Mouse (Mus musculus) heart, adult 9 months (tissue): ENCODE measurements around the gene Rfx7.
"Not testable (repeated sequence)": the region's sequence is repeated elsewhere in the genome, so short reads cannot be mapped to it uniquely, and the experiment has no call there.

Experiments
- DNase-seq, 2 experiments: peaks; one replicate each; pipeline ENCODE4 v3.0.0; 2022; ENCODE audit warnings: low spot score in 2 of 2

Gene Rfx7

DNA sequence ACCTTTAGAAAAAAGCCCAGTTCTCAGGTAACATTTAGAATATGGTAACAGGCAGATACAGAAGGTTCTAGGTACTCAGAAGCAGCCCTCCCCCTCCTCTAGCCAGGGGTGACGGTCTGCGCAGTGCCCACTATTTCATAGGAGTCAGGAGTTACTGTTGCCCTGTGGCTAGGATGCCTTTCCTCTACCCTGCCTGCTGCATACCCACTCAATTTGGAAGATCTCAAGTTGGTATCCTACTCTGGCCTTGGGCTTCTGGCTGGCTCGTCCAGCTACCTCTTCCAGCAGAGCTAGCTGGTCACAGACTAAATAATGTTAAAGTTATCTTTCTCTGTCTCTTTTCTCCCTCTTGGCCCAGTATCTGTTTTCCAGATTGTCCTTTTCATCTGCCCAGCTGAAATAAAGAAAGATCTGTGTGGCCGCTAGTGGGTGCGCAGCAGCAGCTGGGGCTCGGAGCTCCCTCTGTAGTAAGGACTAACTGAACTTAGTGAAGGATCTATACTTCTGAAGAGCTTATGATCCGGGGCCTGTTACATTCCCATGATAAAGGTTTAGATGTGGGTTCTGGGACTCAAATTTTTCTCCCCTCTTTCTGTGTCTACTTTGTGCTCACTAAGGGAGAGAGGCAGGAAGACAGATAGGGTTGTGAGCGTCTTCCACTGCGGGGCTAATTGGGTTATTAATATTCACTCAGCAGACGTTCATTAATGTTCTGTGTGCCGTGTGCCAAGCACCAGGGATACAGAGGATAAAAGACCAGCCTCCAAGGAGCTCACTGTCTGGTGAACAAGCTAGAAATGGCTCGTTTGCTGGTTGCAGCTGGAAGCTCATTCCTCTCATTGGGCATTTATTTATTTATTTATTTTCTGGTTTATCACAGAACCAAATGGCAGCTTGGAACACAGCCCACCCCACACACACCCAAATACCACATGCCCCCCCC lies 132.6 kb downstream of the Rfx7 start:
- DNase-seq = peak in 1 of 2 experiments; percentile 41

DNA sequence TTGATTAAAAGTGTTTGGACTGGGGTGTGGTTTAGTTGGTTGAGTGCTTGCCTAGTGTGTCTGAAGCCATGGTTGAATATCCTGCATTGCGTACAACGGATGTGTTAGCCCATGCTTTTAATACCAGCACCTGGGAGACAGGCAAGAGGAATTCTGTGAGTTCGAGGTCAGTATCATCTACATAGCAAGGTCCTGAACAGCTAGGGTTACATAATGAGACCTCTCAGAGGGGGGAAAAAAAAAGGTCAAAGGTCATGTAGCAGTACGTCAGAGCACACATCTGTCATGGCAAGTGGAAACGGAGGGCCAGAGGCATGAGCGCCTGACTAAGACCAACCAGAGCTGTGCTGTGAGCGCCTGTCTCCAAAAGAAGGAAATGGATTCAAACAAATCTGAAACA lies 133.5 kb downstream of the Rfx7 start:
- DNase-seq = no peak

DNA sequence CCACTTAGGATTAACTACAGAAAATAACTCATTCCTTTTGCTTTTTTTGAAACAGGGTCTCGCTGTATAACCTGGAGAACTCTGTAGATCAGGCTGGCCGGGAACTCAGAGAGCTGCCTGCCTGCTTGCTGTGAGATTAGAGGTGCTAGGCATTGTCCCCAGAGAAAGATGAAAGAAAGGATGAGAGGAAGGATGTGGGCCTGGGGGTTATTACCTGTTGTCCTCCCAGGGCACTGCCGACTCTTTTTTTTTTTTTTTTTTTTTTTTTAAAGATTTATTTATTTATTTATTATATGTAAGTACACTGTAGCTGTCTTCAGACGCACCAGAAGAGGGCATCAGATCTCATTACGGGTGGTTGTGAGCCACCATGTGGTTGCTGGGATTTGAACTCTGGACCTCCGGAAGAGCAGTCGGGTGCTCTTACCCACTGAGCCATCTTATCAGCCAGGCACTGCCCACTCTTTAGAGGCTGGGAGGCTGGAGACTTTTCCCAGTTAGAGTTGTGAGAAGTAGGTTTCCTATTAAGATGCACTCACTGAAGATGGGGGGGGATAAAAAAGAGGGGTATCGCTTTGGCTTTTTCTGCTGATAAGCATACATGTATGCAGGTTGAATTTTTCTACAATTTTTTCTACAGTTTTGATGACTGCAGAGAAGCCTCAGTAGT lies 134.4 kb downstream of the Rfx7 start:
- not testable (repeated sequence) for DNase-seq

DNA sequence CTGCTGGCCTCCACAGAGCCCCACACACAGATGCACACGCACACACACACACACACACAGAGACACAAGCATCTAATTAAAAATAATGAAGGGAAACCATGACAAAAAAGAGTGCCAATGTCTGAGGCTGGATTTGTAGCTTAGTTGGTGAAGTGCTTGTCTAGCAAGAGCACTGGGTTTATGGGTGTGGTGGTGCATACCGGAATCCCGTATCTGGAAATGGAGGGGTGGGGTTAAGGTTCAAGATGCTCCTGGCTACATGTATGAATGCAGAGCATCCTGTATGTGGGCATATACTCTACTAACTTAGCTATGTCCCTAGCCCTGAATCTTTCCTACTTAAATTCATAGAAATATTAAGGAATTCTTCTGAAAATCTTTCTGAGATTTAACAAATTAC lies 135.1 kb downstream of the Rfx7 start:
- no peak for DNase-seq

DNA sequence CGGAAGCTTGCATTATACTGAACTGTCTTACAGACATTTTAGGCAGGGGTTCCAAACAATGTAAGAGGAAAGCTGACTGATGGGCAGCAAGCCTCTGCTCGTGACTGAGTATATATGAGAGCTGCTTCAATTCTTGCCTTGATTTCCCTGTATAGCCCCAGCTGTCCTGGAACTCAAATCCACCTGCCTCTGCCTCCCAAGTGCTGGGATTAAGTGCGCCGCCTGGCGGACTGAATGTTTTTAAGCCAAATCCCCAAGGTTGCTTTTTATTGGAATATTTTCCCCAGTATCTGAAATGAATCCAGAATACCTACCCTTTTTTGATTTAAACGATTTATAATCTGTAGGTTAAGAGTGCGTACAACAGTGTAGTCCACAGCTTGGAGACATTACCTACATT lies 137.3 kb downstream of the Rfx7 start:
- no peak for DNase-seq

DNA sequence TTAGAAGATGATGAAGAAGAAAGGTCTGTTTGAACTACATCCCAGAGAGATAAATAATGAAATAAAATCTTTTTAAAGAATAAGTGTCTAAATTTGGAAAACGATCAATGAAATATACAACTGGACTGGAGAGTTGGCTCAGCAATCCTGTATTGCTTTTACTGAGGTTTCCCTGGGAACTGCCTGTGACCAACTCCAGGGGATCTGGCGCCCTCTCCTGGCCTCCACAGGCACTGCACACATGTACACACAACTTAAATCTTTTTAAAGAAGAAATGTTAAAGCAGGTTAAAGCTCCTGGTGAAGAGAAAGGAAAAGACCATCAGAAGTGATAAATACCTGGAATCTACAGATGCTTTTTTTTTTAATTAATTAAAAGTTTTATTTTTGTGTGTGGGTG lies 140.3 kb downstream of the Rfx7 start:
- DNase-seq = peak in 1 of 2 experiments; percentile 81
